Comparison of ENCODE assay signal across 12 mouse cellular contexts in the genomic region with DNA sequence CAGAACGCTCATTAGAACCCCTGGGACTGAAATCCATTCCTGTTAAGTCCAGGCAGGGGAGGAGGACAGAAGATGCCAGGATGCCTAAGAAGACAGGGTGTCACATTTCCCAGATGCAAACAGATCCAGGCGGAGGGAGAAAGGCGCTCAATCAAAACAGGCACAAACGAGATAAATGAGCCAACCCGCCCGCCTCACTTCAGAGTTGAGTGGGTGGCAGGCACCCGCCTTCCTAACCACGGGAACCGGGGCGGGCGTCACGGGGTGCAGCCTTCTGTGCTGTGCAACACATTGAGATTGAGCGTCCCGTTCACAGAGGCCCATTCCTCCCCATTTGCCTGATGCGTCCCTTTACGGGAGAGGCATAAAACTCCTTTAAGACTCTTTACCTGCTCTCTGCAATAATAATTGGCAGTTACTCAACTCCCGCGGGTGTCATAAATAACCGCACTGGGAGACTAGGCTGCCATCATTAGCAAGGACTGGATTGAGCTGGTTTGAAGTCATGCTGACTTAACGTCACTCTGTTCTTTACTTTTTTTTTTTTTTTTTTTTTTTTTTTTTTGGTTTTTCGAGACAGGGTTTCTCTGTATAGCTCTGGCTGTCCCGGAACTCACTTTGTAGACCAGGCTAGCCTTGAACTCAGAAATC. TPM values are rescaled to one million over a fixed set of nuclear protein-coding genes. Genes with fewer than 3 reads are reported as not detected.
DNase-seq lines count a peak whose midpoint lies in the region; ATAC-seq and TF ChIP-seq lines count a peak whose summit lies in the region.
"Had no signal": no experiment of that assay in that cellular context is flagged by ENCODE, and none has a peak within 500 bp of the region (broad histone marks: within the 10 kb centered on the region; RNA-seq: fewer than 3 reads in every experiment).

No protein-coding gene starts in this region.

- WGBS in forebrain, postnatal 0 days: 59% methylated on average over 22 of the region's 22 CpGs

- H3K27ac ChIP-seq in layer of hippocampus, adult 2 months: peak overlapping the region; percentile 61; the same call in 1 of the 2 replicates
- no peak overlapping the region for H3K27ac ChIP-seq in forebrain, postnatal 0 days (ENCODE audit: low read depth, low read length)
- H3K27ac ChIP-seq: liver, embryonic 14.5 days had no signal

- H3K4me3 ChIP-seq in layer of hippocampus, adult 2 months: no peak overlapping the region
- no peak overlapping the region for H3K4me3 ChIP-seq in forebrain, postnatal 0 days (ENCODE audit: low read depth, low read length)

- no peak for TF ChIP-seq CTCF in layer of hippocampus, adult 2 months (conservative IDR thresholded peaks at IDR 0.05)
- no peak for TF ChIP-seq CTCF in forebrain, postnatal 0 days (IDR thresholded peaks at IDR 0.05; ENCODE audit: low read depth)

- peak; percentile 19 to 21 for DNase-seq in frontal cortex, postnatal 36 days (ENCODE audit: low spot score in 2 of 2)
- no peak for DNase-seq in frontal cortex, postnatal 10 days (ENCODE audit: low spot score in 2 of 2)
- DNase-seq in thymus, postnatal 14 days: peak; percentile 10
- no peak for DNase-seq in thymus, adult 18-20 months
- DNase-seq in layer of hippocampus, adult 2 months (ENCODE audit: low spot score in 2 of 2): peak; percentile 64 to 75
- peak; percentile 17 to 29 for DNase-seq in right cerebral cortex, postnatal 36 days (ENCODE audit: low spot score in 2 of 2)
- no peak for DNase-seq in forebrain, postnatal 0 days
- DNase-seq in ovary, postnatal 14 days (ENCODE audit: low spot score): no peak
- DNase-seq: heart, adult 18-20 months had no signal

- H3K27me3 ChIP-seq in forebrain, postnatal 0 days (ENCODE audit: insufficient read depth, low read length): no peaks in the 10 kb centered on the region

- H3K9ac ChIP-seq in forebrain, postnatal 0 days: no peak overlapping the region
- H3K9ac ChIP-seq: liver, embryonic 14.5 days had no signal

- no peaks in the 10 kb centered on the region for H3K4me1 ChIP-seq in forebrain, postnatal 0 days (ENCODE audit: insufficient read depth)

- ATAC-seq in forebrain, postnatal 0 days: no peak

- no peaks in the 10 kb centered on the region for H3K36me3 ChIP-seq in forebrain, postnatal 0 days (ENCODE audit: insufficient read depth)

- H3K4me2 ChIP-seq in forebrain, postnatal 0 days (ENCODE audit: low read depth): no peak overlapping the region

- H3K9me3 ChIP-seq in forebrain, postnatal 0 days (ENCODE audit: low read length): no peaks in the 10 kb centered on the region

RNA-seq across cellular contexts. Expression of gene Zfand2a, which starts 10.8 kb away (rescaled TPM):
- total RNA-seq in layer of hippocampus, adult 2 months (2021): 10 to 100 TPM; 56.5 to 63.1 TPM
- total RNA-seq in forebrain, postnatal 0 days (2014; rRNA removed): 50.4 and 51.7 TPM in 2 replicates
- polyA plus RNA-seq in forebrain, postnatal 0 days (2015; fragmentation: Nextera tagmentation; extraction: Ambion mirVana): 23.9 and 29.8 TPM in 2 replicates

RNA-seq across cellular contexts. Expression of gene 3110082I17Rik, which starts 34.8 kb away (rescaled TPM):
- total RNA-seq in layer of hippocampus, adult 2 months (2021): 10 to 100 TPM; 17.1 to 18.1 TPM
- total RNA-seq in forebrain, postnatal 0 days (2014; rRNA removed): 10.5 and 11.9 TPM in 2 replicates
- polyA plus RNA-seq in forebrain, postnatal 0 days (2015; fragmentation: Nextera tagmentation; extraction: Ambion mirVana): 17.4 and 19.4 TPM in 2 replicates

RNA-seq across cellular contexts. Expression of gene Uncx, which starts 48.1 kb away (rescaled TPM):
- total RNA-seq in layer of hippocampus, adult 2 months (2021): not detected
- 3.4 and 5.8 TPM in 2 replicates for total RNA-seq in forebrain, postnatal 0 days (2014; rRNA removed)
- polyA plus RNA-seq in forebrain, postnatal 0 days (2015; fragmentation: Nextera tagmentation; extraction: Ambion mirVana): 0.93 and 2.8 TPM in 2 replicates
- total RNA-seq: heart, adult 18-20 months; monocyte, adult 5-6 weeks had no signal
- polyA plus RNA-seq: liver, embryonic 14.5 days; stomach, embryonic 16.5 days had no signal

Comparison
In these comparisons a context has a peak if more than half of its experiments do, and no peak if none do; other contexts are left out.
1. DNase-seq: peak in frontal cortex, postnatal 36 days (2 of 2), thymus, postnatal 14 days (single experiment), layer of hippocampus, adult 2 months (2 of 2) and right cerebral cortex, postnatal 36 days (2 of 2); none in frontal cortex, postnatal 10 days (0 of 2), thymus, adult 18-20 months (0 of 2), forebrain, postnatal 0 days (single experiment) and ovary, postnatal 14 days (single experiment).